Mouse (Mus musculus): ENCODE measurements around the gene 2610528J11Rik. TPM values are rescaled to one million over a fixed set of nuclear protein-coding genes. Genes with fewer than 3 reads are reported as not detected.
A peak's percentile ranks its signal among the peaks of the same experiment; 100 is the strongest.
"Not testable (repeated sequence)": the region's sequence is repeated elsewhere in the genome, so short reads cannot be mapped to it uniquely, and the experiment has no call there.

2610528J11Rik gene
- 26.7 and 28.6 TPM in 2 replicates for polyA plus RNA-seq (2012; rRNA removed)

GRCm38 (mm10) chr4:118526408-118527334 is at the start of gene 2610528J11Rik:
Gene 2610528J11Rik (plus strand): TSS chr4:118526999.
- DNase-seq (ENCODE audit: low read depth) = no peak

- no peak for DNase-seq (ENCODE audit: low read depth)
These were observed 37.1 kb upstream of the 2610528J11Rik start, which contains the start of gene Tie1 for GRCm38 (mm10) chr4:118489717-118490132. Gene Tie1 (minus strand): TSS chr4:118490061.

GRCm38 (mm10) chr4:118490461-118490860 is 36.3 kb upstream of the 2610528J11Rik start:
- no peak for DNase-seq (ENCODE audit: low read depth)

GRCm38 (mm10) chr4:118500171-118500724 is 26.6 kb upstream of the 2610528J11Rik start:
- DNase-seq (ENCODE audit: low read depth) = no peak

GRCm38 (mm10) chr4:118500792-118501191 is 26.0 kb upstream of the 2610528J11Rik start:
- no peak for DNase-seq (ENCODE audit: low read depth)

GRCm38 (mm10) chr4:118505551-118505950 is 21.2 kb upstream of the 2610528J11Rik start:
- DNase-seq (ENCODE audit: low read depth) = peak; percentile 62

GRCm38 (mm10) chr4:118507171-118507570 is 19.6 kb upstream of the 2610528J11Rik start:
- not testable (repeated sequence) for DNase-seq (ENCODE audit: low read depth)

- DNase-seq (ENCODE audit: low read depth) = peak; percentile 57
These were observed 17.7 kb upstream of the 2610528J11Rik start for GRCm38 (mm10) chr4:118509050-118509449.

GRCm38 (mm10) chr4:118516699-118517496 is 9.9 kb upstream of the 2610528J11Rik start:
- DNase-seq (ENCODE audit: low read depth) = no peak

GRCm38 (mm10) chr4:118517497-118518146 is 9.2 kb upstream of the 2610528J11Rik start:
- no peak for DNase-seq (ENCODE audit: low read depth)

- no peak for DNase-seq (ENCODE audit: low read depth)
These were observed 8.6 kb upstream of the 2610528J11Rik start for GRCm38 (mm10) chr4:118518208-118518607.

GRCm38 (mm10) chr4:118522248-118522647 is 4.6 kb upstream of the 2610528J11Rik start:
- DNase-seq (ENCODE audit: low read depth) = no peak

- no peak for DNase-seq (ENCODE audit: low read depth)
These were observed 2.8 kb upstream of the 2610528J11Rik start for GRCm38 (mm10) chr4:118523976-118524375.

GRCm38 (mm10) chr4:118525779-118526178 is 1.0 kb upstream of the 2610528J11Rik start:
- DNase-seq (ENCODE audit: low read depth) = no peak

GRCm38 (mm10) chr4:118527335-118527681 is 509 bp downstream of the 2610528J11Rik start:
- no peak for DNase-seq (ENCODE audit: low read depth)

GRCm38 (mm10) chr4:118527720-118528119 is 921 bp downstream of the 2610528J11Rik start:
- DNase-seq (ENCODE audit: low read depth) = no peak

GRCm38 (mm10) chr4:118532663-118533062 is 5.9 kb downstream of the 2610528J11Rik start:
- no peak for DNase-seq (ENCODE audit: low read depth)

- DNase-seq (ENCODE audit: low read depth) = no peak
These were observed 6.4 kb downstream of the 2610528J11Rik start for GRCm38 (mm10) chr4:118533156-118533555.

GRCm38 (mm10) chr4:118533605-118534004 is 6.8 kb downstream of the 2610528J11Rik start:
- peak; percentile 50 for DNase-seq (ENCODE audit: low read depth)

GRCm38 (mm10) chr4:118535610-118536009 is 8.8 kb downstream of the 2610528J11Rik start:
- DNase-seq (ENCODE audit: low read depth) = no peak

GRCm38 (mm10) chr4:118537801-118538200 is 11.0 kb downstream of the 2610528J11Rik start:
- DNase-seq (ENCODE audit: low read depth) = no peak

All from gonadal fat pad, adult 2 months (tissue).